Mouse (Mus musculus): ENCODE measurements around the gene Olfr935.

Gene Olfr935

GRCm38 (mm10) chr9:38999583-38999982, at the start of gene Olfr935:
TSS of gene Olfr935 (minus strand) at chr9:38999683.
- no peak for DNase-seq (ENCODE audit: low read depth)

GRCm38 (mm10) chr9:39023277-39023676, 23.8 kb upstream of the Olfr935 start, which contains the start of gene Olfr146:
TSS of gene Olfr146 (minus strand) at chr9:39023377.
- no peak for DNase-seq (ENCODE audit: low read depth)

GRCm38 (mm10) chr9:38988215-38988614, 11.3 kb downstream of the Olfr935 start, which contains the start of gene Olfr934:
TSS of gene Olfr934 (minus strand) at chr9:38988315.
- no peak for DNase-seq (ENCODE audit: low read depth)

- no peak for DNase-seq (ENCODE audit: low read depth)
These were observed 27.5 kb downstream of the Olfr935 start, which contains the start of gene Olfr933 for GRCm38 (mm10) chr9:38972013-38972412. TSS of gene Olfr933 (plus strand) at chr9:38972313.

- DNase-seq (ENCODE audit: low read depth): no peak
These were observed 45.4 kb downstream of the Olfr935 start for GRCm38 (mm10) chr9:38954124-38954416.

GRCm38 (mm10) chr9:38953401-38954123, 45.9 kb downstream of the Olfr935 start:
- no peak for DNase-seq (ENCODE audit: low read depth)
